Mouse (Mus musculus) liver, postnatal 0 days (tissue): ENCODE data around the gene Rev3l. TPM values are rescaled to one million over a fixed set of nuclear protein-coding genes. Genes with fewer than 3 reads are reported as not detected.
A peak's percentile ranks its signal among the peaks of the same experiment; 100 is the strongest.

ENCODE experiments used
- ATAC-seq: fragments of 200-750 bp; cut with Nextera tagmentation; 2 replicates; pipeline ENCODE4 v1.8.0; 2017; ENCODE audit warnings: mild to moderate bottlenecking, moderate library complexity
- DNase-seq: peaks from one replicate; pipeline ENCODE4 v3.0.0-alpha.2; 2016
- H3K27ac ChIP-seq: fragments of 300-500 bp; sonication (generic); 2 replicates; pipeline ENCODE4 v1.5.1; 2014; ENCODE audit warnings: antibody characterized with exemption, moderate library complexity, mild to moderate bottlenecking, low read depth
- H3K27me3 ChIP-seq: fragments of 300-500 bp; sonication (generic); 2 replicates; pipeline ENCODE4 v1.6.1; 2014; ENCODE audit warnings: low read length, control low read depth, mixed read lengths; ENCODE audit not compliant: insufficient read depth
- H3K36me3 ChIP-seq: fragments of 300-500 bp; sonication (generic); replicated peaks from 2 replicates; pipeline ENCODE4 v1.6.1; 2014; ENCODE audit warnings: mild to moderate bottlenecking, control low read depth, low read length, moderate library complexity, mixed read lengths; ENCODE audit not compliant: insufficient read depth
- H3K4me1 ChIP-seq: fragments of 300-500 bp; sonication (generic); 2 replicates; pipeline ENCODE4 v1.6.1; 2014; ENCODE audit warnings: antibody characterized with exemption, mild to moderate bottlenecking, control low read depth; ENCODE audit not compliant: insufficient read depth
- H3K4me2 ChIP-seq: fragments of 300-500 bp; sonication (generic); 2 replicates; pipeline ENCODE4 v1.6.1; 2014; ENCODE audit warnings: low read depth, mild to moderate bottlenecking, low read length, moderate library complexity, mixed read lengths
- H3K4me3 ChIP-seq: fragments of 300-500 bp; sonication (generic); 2 replicates; pipeline ENCODE4 v1.5.1; 2014; ENCODE audit warnings: low read depth, low read length
- H3K9ac ChIP-seq: fragments of 300-500 bp; sonication (generic); replicated peaks from 2 replicates; pipeline ENCODE4 v1.6.1; 2014; ENCODE audit warnings: mild to moderate bottlenecking, moderate library complexity
- H3K9me3 ChIP-seq: fragments of 300-500 bp; sonication (generic); 2 replicates; pipeline ENCODE4 v1.6.1; 2016; ENCODE audit warnings: mild to moderate bottlenecking, control low read depth, low read length, mixed read lengths
- CTCF ChIP-seq: sonication (generic); IDR thresholded peaks from 2 replicates; pipeline ENCODE4 v1.5.1; 2016; ENCODE audit warnings: antibody characterized with exemption, low read depth
- EP300 ChIP-seq: IDR thresholded peaks from 2 replicates; pipeline ENCODE4 v1.6.1; 2016; ENCODE audit warnings: antibody characterized with exemption, low read depth, mild to moderate bottlenecking
- WGBS: fragments of 180-500 bp; shearing (Covaris S2); extraction: QIAGEN DNeasy Blood & Tissue Kit; methylation state at CpG from one replicate; pipeline ENCODE4 v1.1.7; 2014; ENCODE audit not compliant: insufficient replicate concordance; 5-methylcytosine and 5-hydroxymethylcytosine counted together
- polyA plus RNA-seq: library from polyadenylated mRNA; unstranded; fragments of >200 nt; fragmentation: Nextera tagmentation; extraction: Ambion mirVana; gene quantifications from 2 replicates; pipeline ENCODE4 v1.2.1, GENCODE M21; 2015

Rev3l gene
- polyA plus RNA-seq, 1 experiment from 2014 or later: 2.9 TPM

DNA sequence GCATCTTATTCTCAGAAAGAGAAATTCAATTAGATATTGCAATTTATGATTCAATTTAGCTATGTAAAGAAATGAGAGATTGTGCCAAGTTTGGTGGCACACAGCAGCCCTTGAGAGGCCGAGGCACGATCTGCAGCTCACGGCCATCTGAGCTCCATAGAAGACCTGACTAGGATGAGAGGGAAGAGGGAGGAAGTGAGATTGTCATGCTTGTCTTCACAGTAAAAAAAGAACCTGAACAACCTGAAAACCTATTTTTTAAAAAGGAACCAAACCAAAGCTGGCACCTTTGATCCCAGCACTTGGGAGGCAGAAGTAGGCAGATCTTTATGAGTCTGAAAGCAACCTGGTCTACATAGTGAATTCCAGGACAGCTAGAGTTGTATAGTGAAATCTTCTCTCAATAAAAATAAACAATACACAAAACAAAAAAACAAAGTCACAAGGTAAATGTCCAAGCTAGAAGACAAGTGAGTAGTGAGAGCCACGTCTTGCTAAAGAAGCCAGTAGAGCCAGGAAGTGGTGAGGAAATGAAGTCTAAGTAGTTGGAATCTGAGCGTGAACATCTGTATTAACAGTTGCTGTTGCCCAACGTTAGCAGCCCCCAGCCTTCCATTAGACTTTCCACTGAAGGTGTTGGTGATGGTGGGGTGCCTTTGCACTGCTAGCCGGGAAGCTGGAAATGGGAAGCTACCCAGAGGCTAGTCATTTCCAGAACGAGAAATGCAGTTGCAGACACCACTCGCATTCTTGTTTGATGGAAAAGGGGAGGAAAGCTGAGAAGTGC lies 42.2 kb downstream of the Rev3l start:
- H3K9ac ChIP-seq: no peak overlapping the region
- no peak overlapping the region for H3K27ac ChIP-seq
- H3K27me3 ChIP-seq: no peaks in the 10 kb centered on the region
- TF ChIP-seq CTCF: no peak
- TF ChIP-seq EP300: no peak
- no peaks in the 10 kb centered on the region for H3K36me3 ChIP-seq
- WGBS: 53% methylated on average over 9 of the region's 9 CpGs
- ATAC-seq: no peak
- no peaks in the 10 kb centered on the region for H3K9me3 ChIP-seq
- H3K4me2 ChIP-seq: no peak overlapping the region
- H3K4me1 ChIP-seq: no peaks in the 10 kb centered on the region
- DNase-seq: no peak
- H3K4me3 ChIP-seq: no peak overlapping the region

DNA sequence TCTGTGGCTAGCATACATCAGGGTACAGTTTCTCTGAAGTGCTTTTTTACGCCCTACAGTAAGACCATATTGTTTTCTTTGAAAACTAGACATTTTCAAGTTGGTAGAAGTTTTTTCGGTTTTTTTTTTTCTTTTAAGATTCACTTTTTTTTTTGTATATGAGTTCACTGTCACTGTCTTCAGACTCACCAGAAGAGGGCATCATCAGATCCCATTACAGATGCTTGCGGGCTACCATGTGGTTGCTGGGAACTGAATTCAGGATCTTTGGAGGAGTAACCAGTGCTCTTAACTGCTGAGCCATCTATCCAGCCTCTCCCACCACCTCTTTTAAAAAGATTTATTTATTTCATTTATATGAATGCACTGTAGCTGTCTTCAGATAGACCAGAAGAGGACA lies 45.0 kb downstream of the Rev3l start:
- no peak for DNase-seq
- Histone ChIP-seq H3K4me2 (no peak overlapping the region), H3K9ac (no peak overlapping the region), H3K36me3 (no peaks in the 10 kb centered on the region), H3K9me3 (no peaks in the 10 kb centered on the region), H3K27me3 (no peaks in the 10 kb centered on the region), H3K27ac (no peak overlapping the region), H3K4me1 (no peaks in the 10 kb centered on the region), H3K4me3 (no peak overlapping the region)
- no peak for ATAC-seq
- WGBS: 84% methylated on average over 3 of the region's 3 CpGs
- TF ChIP-seq CTCF (no peak), EP300 (no peak)

DNA sequence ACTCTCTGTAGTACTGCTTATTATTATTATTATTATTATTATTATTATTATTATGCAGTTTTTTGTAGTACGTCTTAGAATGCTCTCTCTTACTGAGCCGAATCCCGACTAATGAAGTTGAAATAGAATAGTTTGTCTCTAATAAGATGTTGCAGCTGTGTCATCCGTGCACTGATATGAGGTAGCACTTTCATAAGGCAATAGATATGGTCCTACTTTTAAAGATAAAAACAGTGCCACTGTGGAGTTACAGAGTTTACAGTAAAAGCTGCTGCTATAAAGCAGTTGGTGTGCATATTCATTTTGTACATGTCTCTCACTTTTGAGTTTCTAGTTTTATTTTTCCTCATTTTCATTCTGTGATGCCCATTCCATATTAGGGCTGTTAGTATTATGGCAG lies 46.4 kb downstream of the Rev3l start:
- H3K4me2 ChIP-seq: no peak overlapping the region

DNA sequence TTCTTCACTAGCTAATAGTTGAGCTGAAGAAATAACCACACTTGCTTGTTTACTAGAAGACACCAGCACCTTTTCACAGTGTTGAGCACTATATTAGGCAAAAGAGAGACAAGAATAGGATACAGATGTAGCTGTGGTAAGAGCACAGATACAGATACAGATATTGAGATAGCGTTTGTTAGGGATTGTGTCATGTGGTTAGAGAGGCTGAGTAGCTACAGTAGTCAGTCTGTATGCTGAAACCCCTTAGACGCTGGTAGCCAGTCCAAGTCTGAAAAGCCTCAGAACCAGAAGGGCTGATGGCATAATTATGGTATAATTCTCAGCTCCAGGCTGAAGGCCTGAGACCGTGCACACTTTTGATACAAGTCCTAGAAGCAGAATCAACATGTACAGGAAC lies 53.3 kb downstream of the Rev3l start:
- no peak for TF ChIP-seq EP300
- no peak for TF ChIP-seq CTCF
- WGBS: 56% methylated on average over 3 of the region's 3 CpGs
- no peak for ATAC-seq
- Histone ChIP-seq H3K36me3 (peaks cover 9% of the 10 kb centered on the region), H3K9me3 (no peaks in the 10 kb centered on the region), H3K27me3 (no peaks in the 10 kb centered on the region), H3K4me2 (no peak overlapping the region), H3K27ac (no peak overlapping the region), H3K4me1 (no peaks in the 10 kb centered on the region), H3K9ac (no peak overlapping the region), H3K4me3 (no peak overlapping the region)
- no peak for DNase-seq

More for the DNA sequence above, 46.4 kb downstream of the Rev3l start:
- DNase-seq: no peak
- no peak overlapping the region for H3K4me3 ChIP-seq
- no peaks in the 10 kb centered on the region for H3K36me3 ChIP-seq
- H3K9me3 ChIP-seq: no peaks in the 10 kb centered on the region
- no peak overlapping the region for H3K27ac ChIP-seq
- no peak for ATAC-seq
- no peak overlapping the region for H3K9ac ChIP-seq
- TF ChIP-seq EP300 (no peak), CTCF (no peak)
- no peaks in the 10 kb centered on the region for H3K4me1 ChIP-seq
- 68% methylated on average over 4 of the region's 4 CpGs for WGBS
- no peaks in the 10 kb centered on the region for H3K27me3 ChIP-seq

DNA sequence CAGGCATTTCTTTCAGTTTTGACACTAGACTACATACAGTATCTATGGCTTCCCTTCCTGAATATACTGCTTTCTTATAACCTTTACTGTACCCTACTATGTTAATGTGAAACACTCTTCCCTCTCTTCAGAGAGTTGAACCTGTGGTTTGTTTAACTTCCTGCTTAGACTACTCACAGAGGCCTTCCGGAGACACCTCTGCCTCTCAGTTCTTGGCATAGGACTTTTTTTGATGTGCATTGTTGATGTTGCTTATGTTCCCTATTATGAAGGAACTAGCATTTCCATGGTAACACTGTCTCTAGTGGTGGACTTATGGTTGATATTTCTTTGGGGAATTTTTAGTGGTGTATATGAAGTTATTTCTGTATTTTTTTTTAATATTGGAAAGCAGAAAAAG lies 61.4 kb downstream of the Rev3l start:
- no peak for DNase-seq
- ATAC-seq: no peak
- Histone ChIP-seq H3K27ac (no peak overlapping the region), H3K4me3 (no peak overlapping the region), H3K4me1 (no peaks in the 10 kb centered on the region), H3K36me3 (peaks cover 24% of the 10 kb centered on the region), H3K27me3 (no peaks in the 10 kb centered on the region), H3K4me2 (no peak overlapping the region), H3K9me3 (no peaks in the 10 kb centered on the region), H3K9ac (no peak overlapping the region)
- 29% methylated on average over 1 of the region's 1 CpGs for WGBS
- TF ChIP-seq EP300 (no peak), CTCF (no peak)

- ATAC-seq (0 out of 2 replicates have a peak, but pooled peaks have one; percentile 36), DNase-seq (peak; percentile 65)
- H3K4me3 ChIP-seq: no peak overlapping the region
- no peak overlapping the region for H3K9ac ChIP-seq
- H3K36me3 ChIP-seq: peaks cover 27% of the 10 kb centered on the region
- WGBS: 51% methylated on average over 3 of the region's 3 CpGs
- H3K4me2 ChIP-seq: no peak overlapping the region
- no peaks in the 10 kb centered on the region for H3K4me1 ChIP-seq
- TF ChIP-seq CTCF (peak; percentile 77), EP300 (no peak)
- no peaks in the 10 kb centered on the region for H3K27me3 ChIP-seq
- H3K27ac ChIP-seq: no peak overlapping the region
- no peaks in the 10 kb centered on the region for H3K9me3 ChIP-seq
Measured at GRCm38 (mm10) chr10:39811507-39811906, 79.6 kb downstream of the Rev3l start.
